8 mouse cellular contexts compared by ENCODE assay signal in genomic region chrX:78582854-78583201, GRCm38 (mm10). TPM values are rescaled to one million over a fixed set of nuclear protein-coding genes. Genes with fewer than 3 reads are reported as not detected.
DNase-seq lines count a peak whose midpoint lies in the region; ATAC-seq and TF ChIP-seq lines count a peak whose summit lies in the region.

No protein-coding gene starts in this region.

- TF ChIP-seq CTCF in ES-Bruce4 (IDR thresholded peaks at IDR 0.05; ENCODE audit: low read depth, low read length), result no peak
- no peak for TF ChIP-seq CTCF in lung, postnatal 0 days (IDR thresholded peaks at IDR 0.05)

- H3K9me3 ChIP-seq in ES-Bruce4 (replicated peaks; ENCODE audit: control insufficient read depth, insufficient read depth, low read length, poor library complexity, severe bottlenecking), result no peaks in the 10 kb centered on the region
- no peaks in the 10 kb centered on the region for H3K9me3 ChIP-seq in forebrain, embryonic 15.5 days
- H3K9me3 ChIP-seq in lung, postnatal 0 days (ENCODE audit: low read length), result no peaks in the 10 kb centered on the region

- H3K4me2 ChIP-seq in forebrain, embryonic 15.5 days (replicated peaks), result peak overlapping the region; percentile 46
- peak overlapping the region; percentile 50 for H3K4me2 ChIP-seq in lung, postnatal 0 days (replicated peaks; ENCODE audit: low read depth, low read length)

- peak; percentile 72 for DNase-seq in adrenal gland, postnatal 14 days
- DNase-seq in heart, postnatal 4 days, result peak; percentile 72
- peak; percentile 22 to 39 for DNase-seq in layer of hippocampus, postnatal 10 days (ENCODE audit: low spot score in 2 of 2)
- DNase-seq in lung, postnatal 0 days (ENCODE audit: low spot score), result peak; percentile 69
- peak; percentile 62 for DNase-seq in retina, postnatal 1 day
- peak; percentile 56 for DNase-seq in yolk sac, embryonic 10.5 days (ENCODE audit: low spot score)

- H3K36me3 ChIP-seq in ES-Bruce4 (ENCODE audit: control insufficient read depth, insufficient read depth, low read length, poor library complexity, severe bottlenecking), result no peaks in the 10 kb centered on the region
- H3K36me3 ChIP-seq in forebrain, embryonic 15.5 days, result no peaks in the 10 kb centered on the region
- H3K36me3 ChIP-seq in lung, postnatal 0 days (ENCODE audit: insufficient read depth, low read length), result no peaks in the 10 kb centered on the region

- WGBS in forebrain, embryonic 15.5 days, result no CpG with 5 or more reads among the region's 21 CpGs
- no CpG with 5 or more reads among the region's 21 CpGs for WGBS in lung, postnatal 0 days

- H3K4me1 ChIP-seq in ES-Bruce4 (ENCODE audit: control insufficient read depth, insufficient read depth, low read length), result no peaks in the 10 kb centered on the region
- no peaks in the 10 kb centered on the region for H3K4me1 ChIP-seq in forebrain, embryonic 15.5 days
- H3K4me1 ChIP-seq in lung, postnatal 0 days (ENCODE audit: insufficient read depth, low read depth, low read length), result no peaks in the 10 kb centered on the region

- H3K27ac ChIP-seq in ES-Bruce4 (ENCODE audit: insufficient read depth, low read length), result no peak overlapping the region
- H3K27ac ChIP-seq in forebrain, embryonic 15.5 days (replicated peaks), result peak overlapping the region; percentile 81
- peak overlapping the region; percentile 84; the same call in 1 of the 2 replicates for H3K27ac ChIP-seq in lung, postnatal 0 days (ENCODE audit: low read length)

- no peak for TF ChIP-seq POLR2A in ES-Bruce4 (IDR thresholded peaks at IDR 0.05; ENCODE audit: insufficient read depth, low read length)

- peak overlapping the region; percentile 78; the same call in 1 of the 2 replicates for H3K4me3 ChIP-seq in ES-Bruce4 (ENCODE audit: low read depth, low read length)
- H3K4me3 ChIP-seq in forebrain, embryonic 15.5 days, result peak overlapping the region; percentile 56
- peak overlapping the region; percentile 51 for H3K4me3 ChIP-seq in lung, postnatal 0 days (ENCODE audit: low read depth, low read length)

- peak; percentile 74 for ATAC-seq in forebrain, embryonic 15.5 days (replicated peaks)
- ATAC-seq in lung, postnatal 0 days, result peak; percentile 71

- H3K27me3 ChIP-seq in ES-Bruce4 (ENCODE audit: control insufficient read depth, insufficient read depth, low read length, poor library complexity, severe bottlenecking), result no peaks in the 10 kb centered on the region
- H3K27me3 ChIP-seq in forebrain, embryonic 15.5 days, result no peaks in the 10 kb centered on the region
- H3K27me3 ChIP-seq in lung, postnatal 0 days (replicated peaks; ENCODE audit: insufficient read depth, low read length), result no peaks in the 10 kb centered on the region

- TF ChIP-seq EP300 in ES-Bruce4 (IDR thresholded peaks at IDR 0.05; ENCODE audit: insufficient read depth, low read depth, low read length), result no peak
- TF ChIP-seq EP300 in lung, postnatal 0 days (IDR thresholded peaks at IDR 0.05), result no peak

- peak overlapping the region; percentile 77 for H3K9ac ChIP-seq in ES-Bruce4 (ENCODE audit: low read depth, poor library complexity, severe bottlenecking)
- peak overlapping the region; percentile 51; the same call in 1 of the 2 replicates for H3K9ac ChIP-seq in forebrain, embryonic 15.5 days (replicated peaks)
- 0 out of 2 replicates have a peak overlapping the region, but pooled peaks have one; percentile 29 for H3K9ac ChIP-seq in lung, postnatal 0 days (replicated peaks; ENCODE audit: low read depth)

RNA-seq across cellular contexts. Expression of gene Prrg1, which starts 0.9 kb away (rescaled TPM):
- polyA plus RNA-seq in ES-Bruce4 (2011; ENCODE audit: insufficient read depth, insufficient read length, low read depth, missing spikeins), result 2.8 and 3.6 TPM in 2 replicates
- total RNA-seq in adrenal gland, postnatal 14 days (2021), result 4.6 and 6.3 TPM in 2 replicates
- 4.1 and 4.7 TPM in 2 replicates for polyA plus RNA-seq in forebrain, embryonic 15.5 days (2015; fragmentation: Nextera tagmentation; extraction: Ambion mirVana)
- total RNA-seq in heart, postnatal 4 days (2021), result 1 to 10 TPM; 7.3 to 8.1 TPM
- total RNA-seq in layer of hippocampus, postnatal 10 days (2021), result 1 to 10 TPM; 2.8 to 3.4 TPM
- 7.9 TPM in 2 replicates for polyA plus RNA-seq in lung, postnatal 0 days (2015; fragmentation: Nextera tagmentation; extraction: Ambion mirVana)
